Mouse (Mus musculus) intestine, postnatal 0 days (tissue): Measurements from ENCODE around the gene Cpsf6. TPM values are rescaled to one million over a fixed set of nuclear protein-coding genes. Genes with fewer than 3 reads are reported as not detected.
A peak's percentile ranks its signal among the peaks of the same experiment; 100 is the strongest.

Experiments
- ATAC-seq: fragments of 200-750 bp; cut with Nextera tagmentation; 2 replicates; pipeline ENCODE4 v1.8.0; 2017; ENCODE audit warnings: mild to moderate bottlenecking, moderate TSS enrichment, moderate library complexity
- H3K27ac ChIP-seq: fragments of 300-500 bp; sonication (generic); 2 replicates; pipeline ENCODE4 v1.5.1; 2014; ENCODE audit warnings: mild to moderate bottlenecking, low read depth, low read length, moderate library complexity
- H3K27me3 ChIP-seq: fragments of 300-500 bp; sonication (generic); replicated peaks from 2 replicates; pipeline ENCODE4 v1.6.1; 2014; ENCODE audit warnings: low read length, mixed read lengths; ENCODE audit not compliant: control insufficient read depth, insufficient read depth
- H3K36me3 ChIP-seq: fragments of 300-500 bp; sonication (generic); 2 replicates; pipeline ENCODE4 v1.6.1; 2014; ENCODE audit warnings: mild to moderate bottlenecking, moderate library complexity; ENCODE audit not compliant: control insufficient read depth, insufficient read depth
- H3K4me1 ChIP-seq: fragments of 300-500 bp; sonication (generic); replicated peaks from 2 replicates; pipeline ENCODE4 v1.6.1; 2014; ENCODE audit warnings: antibody characterized with exemption, low read length, mixed read lengths; ENCODE audit not compliant: control insufficient read depth, insufficient read depth
- H3K4me2 ChIP-seq: fragments of 300-500 bp; sonication (generic); replicated peaks from 2 replicates; pipeline ENCODE4 v1.6.1; 2014; ENCODE audit warnings: low read depth, mild to moderate bottlenecking, moderate library complexity
- H3K4me3 ChIP-seq: fragments of 300-500 bp; sonication (generic); 2 replicates; pipeline ENCODE4 v1.5.1; 2014; ENCODE audit warnings: low read depth, low read length
- H3K9ac ChIP-seq: fragments of 300-500 bp; sonication (generic); 2 replicates; pipeline ENCODE4 v1.6.1; 2014; ENCODE audit warnings: mild to moderate bottlenecking, low read depth, low read length
- H3K9me3 ChIP-seq: fragments of 300-500 bp; sonication (generic); 2 replicates; pipeline ENCODE4 v1.6.1; 2016; ENCODE audit warnings: mixed run types; ENCODE audit not compliant: control insufficient read depth
- CTCF ChIP-seq: sonication (generic); IDR thresholded peaks from 2 replicates; pipeline ENCODE4 v1.5.1; 2016; ENCODE audit warnings: low read depth, mild to moderate bottlenecking, control low read depth, antibody characterized with exemption, moderate library complexity
- WGBS: fragments of 180-500 bp; shearing (Covaris S2); extraction: QIAGEN DNeasy Blood & Tissue Kit; methylation state at CpG from one replicate; pipeline ENCODE4 v1.1.7; 2014; 5-methylcytosine and 5-hydroxymethylcytosine counted together
- polyA plus RNA-seq: library from polyadenylated mRNA; unstranded; fragments of >200 nt; fragmentation: Nextera tagmentation; extraction: Ambion mirVana; gene quantifications from 2 replicates; pipeline ENCODE4 v1.2.1, GENCODE M21; 2015

Cpsf6 gene
- polyA plus RNA-seq, 1 experiment from 2014 or later, result 41.2 TPM

GRCm38 (mm10) chr10:117422174-117422808, 42.5 kb upstream of the Cpsf6 start:
- no peak for ATAC-seq
- H3K27me3 ChIP-seq, result no peaks in the 10 kb centered on the region
- no peak overlapping the region for H3K4me3 ChIP-seq
- 81% methylated on average over 6 of the region's 6 CpGs for WGBS
- TF ChIP-seq CTCF, result no peak
- H3K27ac ChIP-seq, result no peak overlapping the region
- H3K9ac ChIP-seq, result no peak overlapping the region
- H3K9me3 ChIP-seq, result no peaks in the 10 kb centered on the region
- no peaks in the 10 kb centered on the region for H3K36me3 ChIP-seq
- no peak overlapping the region for H3K4me2 ChIP-seq
- no peaks in the 10 kb centered on the region for H3K4me1 ChIP-seq

- Histone ChIP-seq H3K4me2 (no peak overlapping the region), H3K27me3 (no peaks in the 10 kb centered on the region), H3K9me3 (no peaks in the 10 kb centered on the region), H3K27ac (no peak overlapping the region), H3K36me3 (no peaks in the 10 kb centered on the region), H3K4me3 (no peak overlapping the region), H3K9ac (no peak overlapping the region), H3K4me1 (no peaks in the 10 kb centered on the region)
- 87% methylated on average over 7 of the region's 7 CpGs for WGBS
- no peak for TF ChIP-seq CTCF
- ATAC-seq, result no peak
These were observed 41.7 kb upstream of the Cpsf6 start for GRCm38 (mm10) chr10:117421283-117422107.

GRCm38 (mm10) chr10:117420502-117421282, 40.9 kb upstream of the Cpsf6 start:
- Histone ChIP-seq H3K4me3 (no peak overlapping the region), H3K4me1 (no peaks in the 10 kb centered on the region), H3K9ac (no peak overlapping the region), H3K27ac (no peak overlapping the region), H3K4me2 (no peak overlapping the region), H3K36me3 (no peaks in the 10 kb centered on the region), H3K9me3 (no peaks in the 10 kb centered on the region), H3K27me3 (no peaks in the 10 kb centered on the region)
- ATAC-seq, result no peak
- TF ChIP-seq CTCF, result no peak
- WGBS, result 79% methylated on average over 9 of the region's 9 CpGs

- no peaks in the 10 kb centered on the region for H3K4me1 ChIP-seq
- 69% methylated on average over 8 of the region's 8 CpGs for WGBS
- no peak for ATAC-seq
- H3K9me3 ChIP-seq, result no peaks in the 10 kb centered on the region
- H3K27ac ChIP-seq, result no peak overlapping the region
- no peak for TF ChIP-seq CTCF
- H3K36me3 ChIP-seq, result no peaks in the 10 kb centered on the region
- no peak overlapping the region for H3K4me3 ChIP-seq
- H3K27me3 ChIP-seq, result no peaks in the 10 kb centered on the region
- no peak overlapping the region for H3K4me2 ChIP-seq
- H3K9ac ChIP-seq, result no peak overlapping the region
These were observed 39.9 kb upstream of the Cpsf6 start for GRCm38 (mm10) chr10:117419577-117420290.

GRCm38 (mm10) chr10:117418668-117419237, 38.9 kb upstream of the Cpsf6 start:
- peak overlapping the region; percentile 68 for H3K4me2 ChIP-seq
- WGBS, result 42% methylated on average over 24 of the region's 24 CpGs
- no peaks in the 10 kb centered on the region for H3K36me3 ChIP-seq
- TF ChIP-seq CTCF, result no peak
- no peaks in the 10 kb centered on the region for H3K27me3 ChIP-seq
- peak overlapping the region; percentile 29 for H3K4me3 ChIP-seq
- H3K27ac ChIP-seq, result no peak overlapping the region
- ATAC-seq, result peak; percentile 50
- no peaks in the 10 kb centered on the region for H3K9me3 ChIP-seq
- peak overlapping the region; percentile 37; the same call in 1 of the 2 replicates for H3K9ac ChIP-seq
- H3K4me1 ChIP-seq, result no peaks in the 10 kb centered on the region
